In genomic region chr2:5063299-5064205, GRCm38 (mm10) we compare ENCODE assay signal across 8 mouse cellular contexts. TPM values are rescaled to one million over a fixed set of nuclear protein-coding genes. Genes with fewer than 3 reads are reported as not detected.
A peak's percentile ranks its signal among the peaks of the same experiment; 100 is the strongest.
DNase-seq lines count a peak whose midpoint lies in the region; ATAC-seq and TF ChIP-seq lines count a peak whose summit lies in the region.

Optn (minus strand) TSS chr2:5064051.

- intact Hi-C loops in heart, postnatal 14 days (cut with DNase I), result no loop called here

- peaks cover 20% of the 10 kb centered on the region for H3K4me1 ChIP-seq in E14TG2a.4 (replicated peaks; ENCODE audit: low read depth, low read length)
- H3K4me1 ChIP-seq in forebrain, embryonic 14.5 days (ENCODE audit: control insufficient read depth, insufficient read depth, low read length), result no peaks in the 10 kb centered on the region
- peaks cover 21% of the 10 kb centered on the region for H3K4me1 ChIP-seq in liver, postnatal 0 days (ENCODE audit: insufficient read depth)
- peaks cover 16% of the 10 kb centered on the region for H3K4me1 ChIP-seq in neural tube, embryonic 13.5 days (replicated peaks)

- WGBS in forebrain, embryonic 14.5 days, result 2% methylated on average over 63 of the region's 63 CpGs
- 2% methylated on average over 63 of the region's 63 CpGs for WGBS in liver, postnatal 0 days (ENCODE audit: insufficient replicate concordance)
- 1% methylated on average over 63 of the region's 63 CpGs for WGBS in neural tube, embryonic 13.5 days

- DNase-seq in cerebellum, adult 11 months, result peak; percentile 75
- peak; percentile 76 for DNase-seq in forebrain, embryonic 14.5 days (ENCODE audit: low spot score)
- peak; percentile 90 to 93 for DNase-seq in heart, postnatal 14 days
- DNase-seq in layer of hippocampus, adult 11-12 months (ENCODE audit: low spot score), result peak; percentile 84
- peak; percentile 93 for DNase-seq in liver, postnatal 0 days
- peak; percentile 28 for DNase-seq in telencephalon, adult 2 months (ENCODE audit: low read depth, low spot score)

- ATAC-seq in forebrain, embryonic 14.5 days, result peak; percentile 96
- peak; percentile 85 for ATAC-seq in liver, postnatal 0 days
- peak; percentile 94 for ATAC-seq in neural tube, embryonic 13.5 days (ENCODE audit: low read depth)

- H3K4me3 ChIP-seq in E14TG2a.4 (replicated peaks; ENCODE audit: low read length), result peak within 1 kb of the TSS; percentile 86
- H3K4me3 ChIP-seq in forebrain, embryonic 14.5 days (ENCODE audit: low read depth, low read length), result peak within 1 kb of the TSS; percentile 53
- H3K4me3 ChIP-seq in liver, postnatal 0 days (ENCODE audit: low read depth, low read length), result peak within 1 kb of the TSS; percentile 84
- H3K4me3 ChIP-seq in neural tube, embryonic 13.5 days, result peak within 1 kb of the TSS; percentile 63

- no peak for TF ChIP-seq EP300 in liver, postnatal 0 days (IDR thresholded peaks at IDR 0.05; ENCODE audit: low read depth)

- H3K9ac ChIP-seq in forebrain, embryonic 14.5 days (ENCODE audit: low read length), result peak within 1 kb of the TSS; percentile 63
- peak within 1 kb of the TSS; percentile 85 for H3K9ac ChIP-seq in liver, postnatal 0 days (replicated peaks)
- peak within 1 kb of the TSS; percentile 71 for H3K9ac ChIP-seq in neural tube, embryonic 13.5 days

- peak within 1 kb of the TSS; percentile 91 for H3K4me2 ChIP-seq in forebrain, embryonic 14.5 days (ENCODE audit: low read length)
- peak within 1 kb of the TSS; percentile 72 for H3K4me2 ChIP-seq in liver, postnatal 0 days (ENCODE audit: low read depth, low read length)
- H3K4me2 ChIP-seq in neural tube, embryonic 13.5 days, result peak within 1 kb of the TSS; percentile 77

- H3K27ac ChIP-seq in forebrain, embryonic 14.5 days (ENCODE audit: low read depth, low read length), result no peak within 1 kb of the TSS
- peak within 1 kb of the TSS; percentile 92 for H3K27ac ChIP-seq in liver, postnatal 0 days (ENCODE audit: low read depth)
- H3K27ac ChIP-seq in neural tube, embryonic 13.5 days (replicated peaks), result no peak within 1 kb of the TSS

- H3K9me3 ChIP-seq in E14TG2a.4 (ENCODE audit: low read length), result no peaks in the 10 kb centered on the region
- no peaks in the 10 kb centered on the region for H3K9me3 ChIP-seq in forebrain, embryonic 14.5 days (replicated peaks; ENCODE audit: control insufficient read depth, low read length)
- H3K9me3 ChIP-seq in liver, postnatal 0 days (ENCODE audit: low read length), result no peaks in the 10 kb centered on the region
- H3K9me3 ChIP-seq in neural tube, embryonic 13.5 days, result no peaks in the 10 kb centered on the region

- no peaks in the 10 kb centered on the region for H3K36me3 ChIP-seq in E14TG2a.4 (ENCODE audit: insufficient read depth, low read length)
- H3K36me3 ChIP-seq in forebrain, embryonic 14.5 days (ENCODE audit: control insufficient read depth, insufficient read depth, low read length), result no peaks in the 10 kb centered on the region
- peaks cover 4% of the 10 kb centered on the region for H3K36me3 ChIP-seq in liver, postnatal 0 days (replicated peaks; ENCODE audit: insufficient read depth, low read length)
- no peaks in the 10 kb centered on the region for H3K36me3 ChIP-seq in neural tube, embryonic 13.5 days

- peaks cover 14% of the 10 kb centered on the region for H3K27me3 ChIP-seq in E14TG2a.4 (ENCODE audit: insufficient read depth, low read length)
- peaks cover 4% of the 10 kb centered on the region; the same call in 1 of the 2 replicates for H3K27me3 ChIP-seq in forebrain, embryonic 14.5 days (replicated peaks; ENCODE audit: control insufficient read depth, insufficient read depth, low read length)
- H3K27me3 ChIP-seq in liver, postnatal 0 days (ENCODE audit: insufficient read depth, low read length), result no peaks in the 10 kb centered on the region
- peaks cover 26% of the 10 kb centered on the region for H3K27me3 ChIP-seq in neural tube, embryonic 13.5 days

- TF ChIP-seq CTCF in E14TG2a.4 (conservative IDR thresholded peaks at IDR 0.05; ENCODE audit: low read length), result no peak
- TF ChIP-seq CTCF in liver, postnatal 0 days (IDR thresholded peaks at IDR 0.05; ENCODE audit: low read depth), result no peak

RNA-seq across cellular contexts. Expression of gene Optn, which starts in this region (rescaled TPM):
- polyA plus RNA-seq in forebrain, embryonic 14.5 days (2014; fragmentation: Nextera tagmentation; extraction: Ambion mirVana), result 4.5 and 6.8 TPM in 2 replicates
- 10 to 100 TPM; 41.8 to 44.0 TPM for total RNA-seq in heart, postnatal 14 days (2021)
- polyA plus RNA-seq in liver, postnatal 0 days (2015; fragmentation: Nextera tagmentation; extraction: Ambion mirVana), result 41.0 and 42.0 TPM in 2 replicates
- polyA plus RNA-seq in neural tube, embryonic 13.5 days (2015; fragmentation: Nextera tagmentation; extraction: Ambion mirVana), result 7.7 and 11.4 TPM in 2 replicates

Comparison
In these comparisons a context has a peak if more than half of its experiments do, and no peak if none do; other contexts are left out.
1. DNase-seq: peak in every context shown above with its lines; median percentile 93 in liver, postnatal 0 days; 92 in heart, postnatal 14 days; 84 in layer of hippocampus, adult 11-12 months; 76 in forebrain, embryonic 14.5 days; 75 in cerebellum, adult 11 months; 28 in telencephalon, adult 2 months.